Mouse (Mus musculus): ENCODE data around the gene Tox2.
A peak's percentile ranks its signal among the peaks of the same experiment; 100 is the strongest.

Gene Tox2

DNA sequence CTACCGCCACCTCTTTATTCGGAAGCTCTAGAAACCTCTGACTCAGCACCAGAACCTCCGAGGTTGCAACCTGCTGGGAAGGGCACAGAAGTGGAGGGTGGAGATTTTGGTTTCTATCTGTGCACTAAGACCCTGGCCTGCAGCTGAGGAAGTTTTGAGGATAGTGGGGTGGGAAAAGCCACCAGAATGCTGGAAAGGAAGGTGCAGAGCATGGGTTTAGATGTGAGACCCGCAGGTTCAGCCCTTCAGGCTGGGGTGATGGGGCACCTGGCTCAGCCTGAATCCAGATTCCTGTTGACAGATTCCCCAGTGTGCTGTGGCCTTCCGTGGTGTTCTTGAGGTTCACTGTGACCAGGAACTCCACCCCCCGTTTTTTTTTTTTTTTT lies 2.3 kb downstream of the Tox2 start:
- DNase-seq (ENCODE audit: low spot score in 2 of 2), result no peak

DNA sequence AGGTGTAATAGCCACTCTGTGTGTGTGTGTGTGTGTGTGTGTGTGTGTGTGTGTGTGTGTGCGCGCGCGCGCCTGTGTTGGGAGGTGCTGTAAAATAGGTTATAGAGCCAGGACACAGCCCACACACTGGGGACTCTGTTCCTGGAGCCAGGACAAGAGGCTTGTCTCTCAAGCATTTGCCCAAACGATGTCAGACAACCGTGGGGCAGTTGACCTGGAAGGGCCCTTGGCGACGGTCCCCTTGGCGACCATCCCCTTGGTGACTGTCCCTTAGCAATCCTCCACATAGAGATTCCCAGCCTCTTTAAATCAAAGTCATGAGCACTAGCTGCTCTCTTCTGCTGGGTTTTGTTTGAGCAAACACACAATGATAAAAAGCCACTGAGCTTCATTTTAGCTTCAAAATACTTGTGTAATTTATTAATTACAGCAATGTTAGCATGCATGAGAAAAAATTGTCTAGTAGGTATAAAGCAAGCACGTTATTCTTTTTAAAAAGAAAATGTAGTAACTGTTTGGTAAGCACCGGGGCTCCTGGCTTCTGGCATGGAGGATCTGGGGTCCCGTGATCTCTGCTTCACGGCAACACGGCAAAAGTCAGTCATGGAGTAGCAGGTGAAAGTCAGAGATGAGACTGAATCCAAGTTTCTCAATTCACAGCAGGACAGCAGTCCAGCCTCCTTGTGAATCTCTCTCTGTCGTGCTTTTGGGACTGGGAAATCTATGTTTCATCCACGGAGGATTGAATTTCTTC lies 3.0 kb downstream of the Tox2 start:
- no peak for DNase-seq (ENCODE audit: low spot score in 2 of 2)

DNA sequence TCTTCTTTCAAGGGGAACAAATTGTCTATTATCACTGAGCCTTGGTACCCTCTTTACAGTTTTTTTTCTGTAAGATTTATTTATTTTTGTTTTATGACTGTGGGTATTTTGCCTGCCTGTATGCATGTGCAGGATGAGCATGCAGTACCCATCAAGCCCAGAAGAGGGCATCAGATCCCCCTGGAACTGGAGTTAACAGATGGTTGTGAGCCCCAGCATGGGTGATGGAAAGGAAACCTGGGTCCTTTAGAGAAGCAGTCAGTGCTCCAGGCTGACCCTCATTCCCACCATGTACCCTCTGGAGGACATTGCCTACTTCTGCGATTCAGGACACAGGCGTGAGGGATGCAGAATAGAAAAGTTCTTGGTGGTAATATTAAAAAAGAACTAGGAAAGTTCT lies 4.4 kb downstream of the Tox2 start:
- DNase-seq (ENCODE audit: low spot score in 2 of 2), result peak in 1 of 2 experiments; percentile 44

DNA sequence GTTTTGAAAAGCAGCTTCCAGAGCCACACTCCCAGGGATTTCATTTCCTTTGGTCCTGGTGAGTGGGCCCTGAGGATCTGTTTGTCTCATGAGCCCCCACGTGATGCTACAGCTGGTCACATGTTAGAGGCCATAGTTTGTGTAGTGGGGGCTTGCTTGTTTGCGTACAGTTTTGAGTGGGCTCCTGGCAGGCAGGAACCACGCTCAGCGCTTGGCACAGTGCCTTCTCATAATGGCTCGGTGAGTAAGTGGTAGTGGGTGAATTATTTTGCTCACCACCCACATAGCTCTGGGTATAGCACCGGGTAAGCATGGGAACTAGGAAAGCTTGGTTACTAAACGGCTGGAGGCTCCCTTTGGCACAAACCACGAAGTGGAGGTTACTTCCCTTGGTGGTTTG lies 6.2 kb downstream of the Tox2 start:
- DNase-seq (ENCODE audit: low spot score in 2 of 2), result no peak

DNA sequence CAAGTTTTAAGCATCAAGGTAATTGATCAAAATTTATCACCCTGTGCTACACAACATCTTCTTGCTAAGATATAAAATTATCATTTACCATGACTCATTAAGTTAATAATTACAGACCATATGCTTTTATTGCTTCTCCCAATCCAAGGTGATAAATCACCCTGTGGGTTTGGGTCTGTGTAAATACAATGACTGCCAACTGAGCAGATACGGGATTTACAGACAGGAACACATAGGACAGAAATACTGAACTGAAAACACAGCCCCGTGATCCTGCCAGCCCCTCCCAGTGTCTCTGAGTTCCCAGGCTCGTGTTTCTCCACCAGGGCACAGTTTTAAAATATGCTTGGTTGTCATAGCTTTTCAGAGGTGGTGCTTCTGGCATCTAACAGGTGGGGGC lies 10.2 kb downstream of the Tox2 start:
- no peak for DNase-seq (ENCODE audit: low spot score in 2 of 2)

DNA sequence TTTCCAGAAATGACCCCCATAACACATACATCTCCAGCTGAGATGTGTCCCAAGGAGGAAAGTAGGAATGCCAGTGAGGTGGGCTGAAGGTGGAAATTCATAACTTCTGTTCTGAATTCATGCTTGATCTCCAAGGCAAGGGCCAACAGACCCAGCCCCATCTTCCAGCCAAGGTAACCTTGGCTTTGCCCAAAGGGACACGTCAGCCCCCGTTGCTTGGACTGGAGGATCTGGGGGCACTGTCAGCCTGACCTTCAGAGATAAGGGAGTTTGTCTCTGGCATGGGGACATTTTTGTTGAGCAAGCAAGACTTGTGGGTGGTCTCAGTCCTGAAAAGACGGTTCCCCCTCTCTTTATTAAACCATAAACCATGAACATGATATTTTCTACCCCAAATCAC lies 15.2 kb downstream of the Tox2 start:
- DNase-seq (ENCODE audit: low spot score in 2 of 2), result no peak

DNA sequence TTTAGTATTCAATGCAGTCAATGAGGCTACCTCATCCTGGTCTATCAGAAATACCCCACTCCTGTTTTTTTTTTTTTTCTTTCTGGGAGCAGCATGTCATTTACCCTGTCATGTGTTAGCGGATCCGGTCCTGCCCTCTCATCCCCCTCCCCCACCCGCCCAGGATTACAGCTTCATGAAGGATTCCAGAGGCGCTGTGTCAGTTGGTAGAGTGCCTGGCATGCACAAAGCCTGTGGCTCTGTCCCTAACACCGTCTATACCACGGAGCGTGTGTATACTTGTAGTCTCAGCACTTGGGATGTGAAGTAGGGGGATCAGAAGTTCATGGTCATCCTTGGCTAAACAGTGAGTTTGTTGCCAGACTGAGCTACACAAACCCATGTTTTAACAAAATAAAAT lies 15.6 kb downstream of the Tox2 start:
- DNase-seq (ENCODE audit: low spot score in 2 of 2), result no peak

DNA sequence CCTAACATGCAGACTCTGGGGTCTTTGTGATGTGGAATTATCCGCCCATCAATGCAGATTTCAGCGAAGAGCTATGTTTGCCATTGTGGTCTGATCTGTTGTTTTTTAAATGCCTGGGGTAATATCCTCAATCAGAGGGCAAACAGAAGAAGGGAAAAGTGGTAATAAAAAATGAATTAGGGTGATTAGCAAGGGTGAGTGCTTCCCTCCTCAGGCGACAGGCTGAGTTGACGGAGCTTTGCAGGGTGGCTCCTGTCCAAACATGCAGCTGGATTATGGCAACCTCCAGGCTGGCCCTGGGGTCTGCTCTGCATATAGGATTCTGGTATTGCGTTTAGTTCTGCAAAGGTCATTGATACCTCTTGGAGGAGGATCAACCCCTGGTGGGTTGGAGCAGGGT lies 16.5 kb downstream of the Tox2 start:
- no peak for DNase-seq (ENCODE audit: low spot score in 2 of 2)

DNA sequence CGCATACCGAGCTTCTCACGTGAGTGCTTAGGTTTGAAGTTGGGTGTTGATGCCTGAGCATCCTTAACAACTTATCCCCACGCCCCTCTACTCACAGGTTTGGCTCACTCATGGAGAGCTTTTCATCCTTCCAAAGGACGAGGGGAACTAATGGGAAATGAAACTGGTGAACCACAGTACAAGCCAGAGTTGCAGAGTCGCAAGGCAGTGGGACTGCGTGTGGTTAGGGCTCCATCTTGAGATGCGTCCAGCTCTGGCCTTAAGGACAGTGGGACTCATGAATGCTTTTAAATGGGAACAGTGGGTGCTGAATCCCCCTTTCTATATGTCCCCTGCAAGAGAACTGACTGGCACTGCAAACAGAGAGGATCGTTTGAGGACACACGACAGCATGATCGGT lies 17.8 kb downstream of the Tox2 start:
- DNase-seq (ENCODE audit: low spot score in 2 of 2), result no peak

DNA sequence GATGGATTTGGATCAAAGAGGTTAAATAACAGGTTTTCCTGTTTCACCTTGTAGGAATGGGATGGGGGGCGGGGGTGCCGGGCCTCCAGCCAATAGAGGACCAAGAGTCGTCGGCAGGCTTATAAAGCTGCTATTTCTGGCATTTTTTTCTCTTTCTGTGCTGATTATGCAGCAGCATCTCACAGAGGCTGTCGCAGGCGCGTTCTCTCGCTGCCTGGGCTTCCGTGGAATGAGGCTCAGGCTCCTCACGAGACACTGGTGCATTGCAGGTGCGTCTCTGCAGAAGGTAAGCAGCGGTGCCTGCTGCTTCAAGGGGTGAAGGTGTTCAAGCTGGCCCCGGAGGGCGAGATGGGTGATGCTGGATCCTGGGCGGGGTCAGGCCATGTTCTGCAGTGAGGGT lies 22.4 kb downstream of the Tox2 start:
- no peak for DNase-seq (ENCODE audit: low spot score in 2 of 2)

DNA sequence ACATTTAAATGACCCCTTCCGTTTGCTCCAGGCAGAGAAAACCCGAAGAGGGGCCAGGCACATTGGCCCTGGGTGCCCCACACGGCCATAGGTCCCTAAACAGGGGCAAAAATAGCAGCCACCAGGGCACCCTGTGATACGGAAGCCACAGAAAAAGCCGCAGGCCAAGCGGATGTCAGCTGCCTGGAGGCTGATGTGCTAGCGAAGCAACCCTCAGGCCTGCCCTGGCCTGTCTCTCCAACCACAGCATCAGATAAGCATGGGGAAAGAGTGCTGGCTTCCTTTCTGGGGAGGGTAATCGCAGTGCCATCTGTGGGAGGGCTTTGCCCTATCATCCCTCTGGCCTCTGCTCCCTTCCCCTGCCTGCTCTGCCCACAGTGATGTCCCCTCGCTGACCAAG lies 26.1 kb downstream of the Tox2 start:
- peak; percentile 63 to 66 for DNase-seq (ENCODE audit: low spot score in 2 of 2)

DNA sequence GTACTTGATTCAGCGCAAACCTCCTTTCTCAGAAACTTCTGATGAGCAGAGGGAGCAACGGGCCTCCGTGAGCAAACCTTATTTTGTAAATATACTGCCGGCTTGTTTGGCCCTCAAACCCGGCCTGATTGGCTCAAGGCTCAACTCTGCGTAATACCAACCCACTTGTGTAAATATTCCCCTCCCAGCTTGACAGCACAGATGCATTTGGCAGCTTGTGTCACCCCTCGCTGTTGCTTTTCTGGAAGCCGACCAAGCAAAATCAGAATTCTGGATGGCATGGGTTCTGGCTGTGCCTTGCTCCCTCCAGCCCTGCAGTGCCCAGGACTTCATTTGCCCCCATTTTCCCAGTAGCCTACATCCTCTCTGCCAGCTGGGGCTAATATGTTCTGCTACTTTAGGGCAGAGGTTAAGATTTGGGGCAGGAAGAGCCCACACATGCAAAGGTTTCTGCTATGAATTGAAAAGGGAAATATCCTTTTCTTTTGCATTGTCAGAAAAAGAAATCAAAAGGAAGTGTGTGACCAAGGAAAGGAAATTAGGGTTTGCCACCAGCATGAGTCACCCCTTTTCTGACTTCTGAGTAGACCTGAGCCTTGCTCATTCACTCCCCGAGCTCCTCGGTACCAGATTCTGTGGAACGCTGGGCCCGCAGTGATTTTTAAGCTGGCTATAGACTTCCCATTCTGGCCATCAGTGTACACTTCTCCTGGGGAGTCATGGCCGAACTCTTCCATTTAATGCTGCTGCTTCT lies 29.0 kb downstream of the Tox2 start:
- DNase-seq (ENCODE audit: low spot score in 2 of 2), result no peak

DNA sequence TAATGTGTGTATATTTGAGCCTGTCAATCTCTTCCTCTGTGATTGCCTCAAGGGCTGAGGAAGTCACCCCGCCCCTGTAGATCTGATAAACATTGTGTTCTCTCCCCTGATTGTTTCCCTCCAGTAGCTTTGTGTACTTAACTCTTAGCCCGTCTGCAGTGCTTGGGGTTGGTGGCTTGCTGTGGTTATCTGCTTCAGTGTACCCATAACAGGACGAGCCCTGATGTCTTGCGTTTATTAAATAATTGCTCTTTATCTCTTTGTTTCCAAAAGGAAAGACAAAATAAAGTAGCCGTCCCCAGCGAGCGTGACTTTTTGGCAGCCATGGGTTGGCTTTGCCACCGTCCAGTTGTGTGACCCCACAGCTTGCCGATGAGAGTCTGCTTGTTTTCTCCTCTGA lies 30.7 kb downstream of the Tox2 start:
- no peak for DNase-seq (ENCODE audit: low spot score in 2 of 2)

DNA sequence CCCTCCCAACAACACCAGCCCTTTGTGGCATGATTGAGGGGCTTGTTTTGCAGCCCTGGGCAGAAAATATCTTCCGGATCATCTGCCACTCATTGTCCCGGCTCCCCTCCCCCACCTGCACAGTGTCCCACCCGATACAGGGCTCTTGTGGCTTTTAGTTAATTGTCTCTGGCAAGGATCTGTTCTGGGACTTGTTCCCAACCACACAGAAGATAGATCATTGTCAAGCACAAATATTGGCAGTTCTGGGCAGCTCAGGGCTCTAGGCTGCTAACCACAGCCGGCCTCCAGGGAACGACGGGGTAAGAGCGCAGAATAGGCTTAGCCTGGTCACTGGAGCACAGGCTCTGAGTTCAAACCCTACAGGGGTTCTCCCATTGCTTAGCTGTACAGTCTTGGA lies 33.1 kb downstream of the Tox2 start:
- no peak for DNase-seq (ENCODE audit: low spot score in 2 of 2)

DNA sequence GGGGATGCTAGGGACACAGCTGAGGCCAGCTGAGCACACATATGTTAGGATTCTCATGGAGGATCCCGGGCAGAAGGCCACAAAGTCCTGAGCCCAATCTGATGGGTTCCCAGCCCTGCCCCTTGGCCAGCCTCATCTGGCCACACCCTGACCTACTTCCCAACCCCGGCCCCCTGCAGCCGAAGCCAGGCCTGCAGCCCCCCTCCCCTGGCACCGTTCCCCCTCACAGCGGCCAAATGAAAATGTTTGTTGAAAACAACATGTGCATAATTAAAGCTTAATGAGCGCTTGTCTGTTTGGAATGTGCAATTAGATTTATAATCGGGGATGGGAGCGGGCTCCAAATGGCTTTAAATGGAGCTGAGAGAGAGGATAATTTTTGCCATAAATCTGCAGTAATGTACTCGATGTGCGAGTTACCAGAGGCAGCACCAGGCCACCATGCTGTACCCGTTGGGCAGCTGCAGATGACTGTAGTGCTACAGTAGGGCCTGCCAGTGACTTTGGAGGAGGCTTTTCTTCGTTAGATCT lies 35.1 kb downstream of the Tox2 start:
- no peak for DNase-seq (ENCODE audit: low spot score in 2 of 2)

DNA sequence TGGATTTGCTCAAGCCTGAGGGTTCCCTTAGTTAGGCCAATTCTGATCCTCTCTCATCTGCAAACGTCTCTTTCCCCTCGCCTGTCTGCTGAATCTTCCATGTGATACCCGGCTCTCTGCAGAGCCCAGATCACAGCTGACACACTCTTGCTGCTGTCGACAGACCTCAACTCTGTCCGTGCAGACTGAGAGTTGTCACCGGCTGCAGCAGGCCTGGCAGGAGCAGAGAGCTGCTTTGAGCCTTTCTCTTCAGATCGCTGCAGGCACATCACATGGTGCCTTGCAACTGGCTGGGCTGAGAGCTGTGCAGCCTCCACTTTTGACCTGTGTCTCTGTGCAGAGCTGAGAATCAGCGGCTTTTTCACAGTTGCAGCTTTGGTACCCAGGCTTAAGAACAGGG lies 37.0 kb downstream of the Tox2 start:
- no peak for DNase-seq (ENCODE audit: low spot score in 2 of 2)

DNA sequence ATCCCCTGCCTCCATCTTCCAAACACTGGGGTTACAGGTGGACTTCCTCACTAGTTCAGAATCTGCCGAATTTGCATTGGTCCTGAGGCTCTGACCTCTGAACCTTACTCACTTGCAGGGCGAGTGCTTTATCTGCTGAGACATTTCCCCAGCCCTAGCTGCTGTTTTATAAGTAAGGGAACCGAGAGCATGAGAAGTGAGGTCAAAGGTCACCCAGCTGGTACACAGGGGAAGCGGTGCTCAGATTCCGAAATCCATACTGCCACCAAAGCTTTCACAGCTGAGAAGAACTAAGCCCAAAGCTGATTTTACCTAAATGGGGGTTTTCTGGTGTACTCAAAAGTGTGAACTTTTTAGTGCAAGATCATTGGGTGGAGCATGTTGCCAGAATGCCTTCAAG lies 38.9 kb downstream of the Tox2 start:
- DNase-seq (ENCODE audit: low spot score in 2 of 2), result no peak

DNA sequence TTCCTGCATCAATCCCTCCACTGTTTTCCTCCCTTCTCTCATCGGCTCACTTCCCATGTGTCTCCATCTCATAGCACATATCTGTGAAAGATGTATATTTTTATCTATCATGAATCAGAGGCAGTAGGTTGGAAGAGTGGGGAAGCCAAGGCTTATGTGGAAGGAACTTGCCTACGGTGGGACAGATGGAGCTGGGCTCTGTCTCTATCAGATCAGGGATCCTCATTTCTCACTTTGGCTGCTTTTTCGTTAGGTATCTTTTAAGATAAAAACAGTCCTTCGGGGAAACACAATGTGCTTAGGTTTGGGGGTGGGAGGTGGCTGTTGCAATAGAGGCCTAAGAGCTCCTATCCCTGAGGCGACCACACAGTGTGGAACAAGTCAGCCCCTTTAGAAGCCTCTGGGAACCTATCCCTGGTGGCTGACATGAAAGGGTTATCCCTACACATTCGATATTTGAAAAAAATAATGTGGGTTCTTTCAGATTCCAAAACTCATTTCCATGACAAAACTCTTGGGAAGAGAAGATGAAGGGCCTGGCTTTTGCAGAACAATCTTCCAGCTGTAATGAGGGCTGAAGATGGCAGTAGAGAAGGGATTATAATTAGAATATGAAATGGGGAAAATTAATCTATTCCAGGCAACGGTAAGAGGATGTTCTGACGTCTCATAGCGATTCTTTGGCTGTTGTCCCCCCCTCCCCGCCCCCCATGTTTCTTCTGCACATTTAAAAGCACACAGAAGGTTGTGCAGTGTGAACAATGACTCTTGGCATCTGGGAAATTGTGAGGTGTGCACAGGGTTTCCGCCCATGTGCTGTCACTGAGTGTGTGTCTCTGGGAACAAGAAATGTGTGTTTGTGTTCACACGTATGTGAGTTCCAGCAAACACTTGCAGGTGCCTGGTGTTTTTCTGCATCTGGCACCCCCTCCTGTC lies 41.3 kb downstream of the Tox2 start:
- DNase-seq (ENCODE audit: low spot score in 2 of 2), result no peak

DNA sequence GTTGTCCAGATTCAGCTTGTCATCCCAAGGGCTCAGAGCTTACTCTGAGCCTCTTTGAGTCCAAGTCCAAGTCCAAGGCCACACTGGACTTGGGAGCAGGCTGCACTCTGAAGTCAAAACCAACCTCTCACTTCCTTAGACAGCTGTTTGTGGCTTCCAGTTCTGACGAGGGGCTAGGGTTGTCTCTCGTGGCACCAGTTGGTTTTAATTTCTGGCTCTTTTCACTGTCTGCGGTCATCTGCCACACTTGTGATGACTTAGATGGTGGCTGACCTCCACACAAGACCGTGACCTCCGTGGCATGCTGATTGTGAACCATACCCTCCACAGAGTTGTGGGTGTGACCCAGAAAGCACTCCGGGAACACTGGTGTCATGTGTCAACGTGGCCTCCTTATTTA lies 46.0 kb downstream of the Tox2 start:
- no peak for DNase-seq (ENCODE audit: low spot score in 2 of 2)

DNA sequence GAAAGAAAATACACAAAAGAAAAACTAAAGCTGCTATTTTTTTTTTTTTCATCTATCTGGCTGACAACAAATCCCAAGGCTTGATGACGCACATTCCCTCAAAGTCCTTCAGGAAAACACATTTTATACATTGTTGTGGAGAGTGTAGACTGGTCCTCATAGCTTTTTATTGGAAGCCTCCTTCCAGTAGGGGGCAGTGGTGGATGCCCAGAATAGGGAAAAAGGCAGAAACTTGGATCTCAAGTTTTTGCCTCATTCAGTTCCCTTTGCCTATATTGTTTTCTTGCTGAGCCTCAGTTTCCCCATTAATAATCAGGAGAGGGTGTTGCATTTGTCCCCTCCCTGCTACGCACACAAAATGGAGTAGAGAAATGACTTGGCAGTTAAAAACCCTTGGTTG lies 49.7 kb downstream of the Tox2 start:
- DNase-seq (ENCODE audit: low spot score in 2 of 2), result no peak

DNA sequence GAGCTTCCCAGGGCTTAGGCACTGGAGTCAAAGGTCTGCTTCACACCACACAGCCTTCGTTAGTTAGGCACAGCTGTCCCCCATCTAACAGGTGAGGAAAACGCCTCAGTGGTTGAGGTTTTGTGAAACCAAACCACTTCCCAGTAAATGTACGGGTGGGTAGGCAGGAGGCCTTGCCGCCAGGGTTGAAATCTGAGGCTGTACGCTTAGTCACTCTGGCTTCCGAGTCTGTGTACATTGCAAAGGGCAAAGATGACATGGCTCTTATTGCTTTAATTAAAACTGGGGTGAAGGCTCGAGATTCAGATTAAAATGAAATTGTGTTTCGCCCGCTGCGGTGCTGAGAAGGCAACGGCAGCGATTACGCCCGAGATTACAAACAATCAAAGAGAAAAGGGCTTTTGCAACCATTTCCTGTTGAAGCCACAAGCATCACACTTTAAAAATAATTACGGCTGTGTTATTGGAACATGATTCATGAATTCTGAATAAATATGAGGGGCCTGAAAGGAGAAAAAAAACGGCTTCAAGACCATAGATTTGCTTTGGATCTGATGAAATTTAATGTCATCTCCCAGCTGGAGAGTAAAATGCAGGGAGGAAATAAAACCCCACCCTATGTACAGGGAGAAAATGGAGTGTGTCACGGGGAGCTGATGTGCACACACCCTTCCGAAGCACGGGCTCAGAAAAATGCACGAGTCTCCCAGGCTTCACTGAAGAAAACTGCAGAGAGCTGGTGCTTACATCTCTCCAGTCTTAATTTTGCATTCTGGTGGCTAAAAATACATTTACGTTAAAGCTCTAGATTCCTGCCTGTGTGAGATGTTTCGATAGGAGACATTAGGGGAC lies 50.5 kb downstream of the Tox2 start:
- peak; percentile 60 to 62 for DNase-seq (ENCODE audit: low spot score in 2 of 2)

Data from thymus, postnatal 10 days (tissue).